Mouse (Mus musculus): Measurements from ENCODE around the gene Fam198a.

Gene Fam198a

GRCm38 (mm10) chr9:121924901-121925560, 25.8 kb upstream of the Fam198a start:
- in situ Hi-C loops (cut with MboI; ENCODE audit: unreplicated experiment in 2 of 2) = no loop called here

DNA sequence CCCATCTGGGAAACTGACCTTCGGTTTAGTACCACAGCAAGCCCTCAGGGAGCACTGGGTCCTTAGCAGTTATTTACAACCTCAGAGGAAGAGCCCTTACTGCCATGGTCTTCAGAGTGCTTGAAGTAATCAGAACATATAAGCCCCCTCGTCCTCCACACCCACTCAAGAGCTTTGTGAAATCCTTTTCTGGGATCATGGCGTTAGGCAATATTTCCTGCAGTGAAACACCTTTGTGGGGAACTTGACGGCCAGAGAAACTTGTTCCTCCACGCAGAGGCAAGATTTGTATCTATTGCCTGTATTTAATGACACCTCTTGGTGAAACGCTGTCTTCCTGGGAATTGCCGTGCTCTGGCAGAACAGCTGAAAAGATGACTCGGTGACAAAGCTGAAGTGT, 24.8 kb upstream of the Fam198a start:
- in situ Hi-C loops (cut with MboI; ENCODE audit: unreplicated experiment in 2 of 2) = no loop called here

GRCm38 (mm10) chr9:121926634-121927405, 24.0 kb upstream of the Fam198a start:
- in situ Hi-C loops (cut with MboI; ENCODE audit: unreplicated experiment in 2 of 2) = no loop called here

- in situ Hi-C loops (cut with MboI; ENCODE audit: unreplicated experiment in 2 of 2) = no loop called here
Measured at GRCm38 (mm10) chr9:121927721-121928120, 23.1 kb upstream of the Fam198a start.

- in situ Hi-C loops (cut with MboI; ENCODE audit: unreplicated experiment in 2 of 2) = no loop called here
Measured at GRCm38 (mm10) chr9:121928498-121928897, 22.3 kb upstream of the Fam198a start.

DNA sequence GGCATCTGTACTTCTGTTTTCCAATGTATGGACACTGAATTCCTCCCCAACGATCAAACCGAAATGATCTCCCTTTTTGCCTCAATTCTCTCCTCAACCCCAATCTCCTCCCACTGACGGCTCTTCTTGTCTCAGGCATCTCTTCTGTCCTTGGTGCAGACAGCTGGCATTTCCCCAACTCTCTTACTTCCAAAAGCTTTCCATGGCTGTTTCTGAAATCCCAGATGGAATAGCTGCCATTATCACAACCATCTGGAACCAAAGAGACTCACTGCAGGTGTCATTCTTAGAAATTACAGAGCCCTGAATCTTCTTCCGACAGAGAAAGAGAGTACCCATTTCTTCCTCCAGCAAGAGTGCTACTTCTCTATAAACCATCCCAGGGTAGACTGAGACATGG, 15.9 kb upstream of the Fam198a start:
- in situ Hi-C loops (cut with MboI; ENCODE audit: unreplicated experiment in 2 of 2) = no loop called here

DNA sequence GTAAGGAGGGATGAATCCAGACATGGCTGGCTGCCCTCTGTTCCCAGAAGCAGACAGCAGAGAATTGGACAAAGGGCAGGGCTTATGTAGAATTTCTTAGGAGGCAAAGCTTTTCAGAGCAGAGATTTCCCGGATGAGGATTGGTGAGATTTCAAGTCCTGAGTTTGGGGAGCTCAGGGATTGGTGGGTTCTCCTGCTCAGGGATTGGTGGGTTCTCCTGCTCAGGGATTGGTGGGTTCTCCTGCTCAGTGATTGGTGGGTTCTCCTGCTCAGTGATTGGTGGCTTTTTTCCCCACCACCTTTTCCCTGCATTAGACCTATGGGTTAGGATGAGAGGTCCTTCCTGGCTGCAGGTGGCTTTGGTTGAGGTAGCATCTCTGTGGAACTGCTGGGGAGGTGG, 13.8 kb upstream of the Fam198a start:
- in situ Hi-C loops (cut with MboI; ENCODE audit: unreplicated experiment in 2 of 2) = no loop called here

- in situ Hi-C loops (cut with MboI; ENCODE audit: unreplicated experiment in 2 of 2) = no loop called here
Measured at GRCm38 (mm10) chr9:121937451-121937864, 13.3 kb upstream of the Fam198a start.

GRCm38 (mm10) chr9:121937944-121938355, 12.8 kb upstream of the Fam198a start:
- in situ Hi-C loops (cut with MboI; ENCODE audit: unreplicated experiment in 2 of 2) = no loop called here

- in situ Hi-C loops (cut with MboI; ENCODE audit: unreplicated experiment in 2 of 2) = no loop called here
Measured at GRCm38 (mm10) chr9:121943005-121943404, 7.8 kb upstream of the Fam198a start.

- in situ Hi-C loops (cut with MboI; ENCODE audit: unreplicated experiment in 2 of 2) = no loop called here
Measured at GRCm38 (mm10) chr9:121943628-121944027, 7.2 kb upstream of the Fam198a start.

DNA sequence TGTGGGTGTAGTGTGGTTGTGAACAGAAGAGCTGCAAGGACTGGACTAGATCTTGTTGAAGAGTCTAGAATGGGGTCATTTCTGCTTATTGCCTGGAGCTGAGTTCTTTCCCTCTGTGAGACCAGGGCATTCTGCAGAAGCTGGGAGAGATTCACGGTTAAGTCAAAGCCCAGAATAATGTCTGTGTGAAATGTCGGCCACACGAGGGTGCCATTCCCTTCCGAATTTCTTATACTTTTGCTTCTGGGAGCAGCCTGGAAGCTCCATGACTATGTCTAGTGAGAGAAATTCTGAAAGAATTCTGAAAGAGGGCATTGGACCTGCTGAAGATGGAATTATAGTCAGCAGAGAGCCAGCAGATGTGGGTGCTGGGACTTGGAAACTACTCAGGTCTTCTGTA, 3.0 kb upstream of the Fam198a start:
- in situ Hi-C loops (cut with MboI; ENCODE audit: unreplicated experiment in 2 of 2) = loop anchor here (5.0 kb wide), 3 partner anchors 35 to 65 kb away; no protein-coding TSS in a partner anchor

DNA sequence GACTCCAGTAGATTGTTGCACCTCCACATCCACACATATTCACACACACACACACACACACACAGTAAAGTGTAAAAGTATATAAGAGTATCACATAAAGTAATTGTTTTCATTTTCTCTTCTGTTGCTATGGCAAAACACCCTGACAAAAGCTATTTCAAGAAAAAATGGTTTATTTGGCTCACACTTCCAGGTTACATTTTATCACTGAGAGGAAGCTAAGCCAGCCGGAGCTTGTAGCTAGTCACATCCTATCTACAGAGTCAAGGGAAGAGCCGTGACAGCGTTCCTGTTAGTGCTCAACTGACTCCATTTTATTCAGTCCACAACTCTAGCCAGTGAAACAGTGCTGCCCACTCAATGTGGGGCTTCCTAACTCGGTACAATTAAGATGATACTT, 2.4 kb upstream of the Fam198a start:
- in situ Hi-C loops (cut with MboI; ENCODE audit: unreplicated experiment in 2 of 2) = loop anchor here (5.0 kb wide), 3 partner anchors 34 to 66 kb away; no protein-coding TSS in a partner anchor

DNA sequence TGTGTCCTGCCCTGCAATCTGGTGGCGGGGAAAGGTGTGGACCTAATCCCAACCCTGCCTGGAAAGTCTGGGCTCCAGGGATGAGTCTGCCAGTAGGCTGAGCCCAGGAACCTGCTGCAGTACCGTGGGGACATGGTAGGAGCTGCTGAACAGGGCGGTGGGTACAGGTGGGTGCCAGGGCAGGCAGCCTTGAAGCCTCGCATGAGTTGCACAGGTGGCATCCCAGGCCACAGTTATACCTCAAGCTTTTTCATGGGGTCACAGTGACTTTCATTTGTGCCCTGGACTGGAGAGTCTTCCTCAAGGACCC, 281 bp downstream of the Fam198a start:
- in situ Hi-C loops (cut with MboI; ENCODE audit: unreplicated experiment in 2 of 2) = no loop called here

- in situ Hi-C loops (cut with MboI; ENCODE audit: unreplicated experiment in 2 of 2) = no loop called here
Measured at GRCm38 (mm10) chr9:121952596-121952995, 1.8 kb downstream of the Fam198a start.

DNA sequence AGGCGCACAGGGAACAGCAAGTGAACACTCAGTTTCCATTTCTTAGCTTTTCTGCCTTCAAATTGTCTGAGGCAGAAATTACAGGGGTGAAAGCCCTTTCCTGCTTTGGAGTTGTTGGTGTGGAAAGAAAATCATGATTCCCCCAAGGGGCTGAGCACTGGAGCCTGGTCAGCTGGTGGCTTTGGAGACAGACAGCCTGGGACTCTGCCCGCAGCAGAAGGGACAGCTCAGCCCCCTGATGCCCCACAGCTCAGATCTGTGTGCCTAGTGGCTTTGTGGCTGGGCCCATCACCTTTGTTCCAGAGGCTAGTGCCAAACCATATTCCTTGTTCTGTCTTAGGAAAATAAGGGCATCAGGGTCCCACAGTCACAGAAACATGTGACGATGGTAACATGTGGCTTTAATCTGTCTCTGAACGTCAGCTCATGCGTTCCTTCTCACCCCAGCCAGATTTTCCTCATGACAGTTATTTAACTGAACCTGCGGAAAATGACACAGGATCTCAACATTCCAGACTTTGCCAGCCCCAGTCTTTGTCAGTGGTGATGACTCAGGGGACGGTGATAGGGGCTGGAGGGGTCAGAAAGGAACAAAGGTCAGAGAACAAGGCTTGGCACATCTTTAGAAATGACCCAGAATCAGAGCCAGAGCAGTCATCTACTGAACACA, 9.3 kb downstream of the Fam198a start:
- in situ Hi-C loops (cut with MboI; ENCODE audit: unreplicated experiment in 2 of 2) = no loop called here

DNA sequence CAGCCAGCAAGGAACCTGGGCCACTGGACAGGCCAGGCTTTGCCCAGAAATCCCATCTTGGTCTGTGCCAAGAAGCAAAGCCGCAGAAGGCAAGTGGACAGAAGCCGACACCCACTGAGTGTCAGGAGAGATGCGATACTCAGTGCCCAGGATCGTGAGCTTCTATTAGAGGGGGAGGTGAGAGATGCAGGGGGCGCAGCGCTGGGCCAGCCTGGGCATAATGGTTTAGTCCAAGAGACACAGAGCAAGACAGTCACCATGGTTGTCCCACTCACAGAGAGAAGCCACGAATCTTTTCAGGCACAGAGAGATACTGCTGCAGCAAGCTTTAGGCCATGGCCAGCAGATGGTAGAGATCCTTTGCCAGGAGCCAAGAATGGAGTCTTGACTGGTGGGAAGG, 14.2 kb downstream of the Fam198a start:
- in situ Hi-C loops (cut with MboI; ENCODE audit: unreplicated experiment in 2 of 2) = no loop called here

DNA sequence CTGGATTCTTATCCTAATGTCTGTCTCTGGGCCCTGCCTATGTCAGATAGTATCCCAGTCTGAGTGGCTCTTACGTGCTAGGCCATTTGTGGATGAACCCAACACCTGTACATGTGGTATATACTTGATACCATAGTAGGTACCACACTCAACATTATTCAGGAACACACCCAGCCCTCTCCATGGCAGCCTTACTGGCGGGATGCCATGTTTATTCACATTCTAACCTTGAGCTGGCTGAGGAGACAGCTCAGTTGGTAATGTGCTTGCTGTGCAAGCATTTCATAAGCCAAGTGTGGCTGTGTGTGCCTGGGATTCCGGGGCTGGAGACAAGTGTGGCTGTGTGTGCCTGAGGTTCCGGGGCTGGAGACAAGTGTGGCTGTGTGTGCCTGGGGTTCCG, 17.5 kb downstream of the Fam198a start:
- in situ Hi-C loops (cut with MboI; ENCODE audit: unreplicated experiment in 2 of 2) = no loop called here

GRCm38 (mm10) chr9:121969841-121970381, 19.1 kb downstream of the Fam198a start:
- in situ Hi-C loops (cut with MboI; ENCODE audit: unreplicated experiment in 2 of 2) = loop anchor here in 1 of 2 experiments (10.0 kb wide), 1 partner anchor 485 kb away; no protein-coding TSS in a partner anchor

- in situ Hi-C loops (cut with MboI; ENCODE audit: unreplicated experiment in 2 of 2) = loop anchor here in 1 of 2 experiments (10.0 kb wide), 1 partner anchor 488 kb away; no protein-coding TSS in a partner anchor
Measured at GRCm38 (mm10) chr9:121973207-121973606, 22.4 kb downstream of the Fam198a start.

All from v-Abl transformed pro-B cells (cell line).